Mouse (Mus musculus) bone marrow macrophage, adult 2 months (primary cell): Measurements from ENCODE around the gene Acacb.

Experiments used
- CTCF ChIP-seq: IDR thresholded peaks from 2 replicates; pipeline ENCODE4 v1.5.1; 2012; ENCODE audit warnings: low read depth, mild to moderate bottlenecking, low read length, moderate library complexity
- POLR2A ChIP-seq: IDR thresholded peaks from 2 replicates; pipeline ENCODE4 v1.6.1; 2012; ENCODE audit warnings: mild to moderate bottlenecking, low read depth, low read length, borderline replicate concordance

GRCm38 (mm10) chr5:114183493-114183892 lies 37.2 kb downstream of the Acacb start:
- TF ChIP-seq CTCF (no peak), POLR2A (no peak)
